Mouse (Mus musculus) hindbrain, embryonic 15.5 days (tissue): ENCODE measurements around the gene Ifnar1. TPM values are rescaled to one million over a fixed set of nuclear protein-coding genes. Genes with fewer than 3 reads are reported as not detected.

Experiments
- ATAC-seq: fragments of 200-750 bp; cut with Nextera tagmentation; 2 replicates; pipeline ENCODE4 v1.8.0; 2017; ENCODE audit warnings: low read depth, moderate number of reproducible peaks, moderate TSS enrichment; ENCODE audit not compliant: low FRiP score
- H3K27ac ChIP-seq: fragments of 300-500 bp; sonication (generic); replicated peaks from 2 replicates; pipeline ENCODE4 v1.5.1; 2015; ENCODE audit warnings: mild to moderate bottlenecking, inconsistent platforms
- H3K27me3 ChIP-seq: fragments of 300-500 bp; sonication (generic); 2 replicates; pipeline ENCODE4 v1.6.1; 2015; ENCODE audit warnings: control low read depth, inconsistent platforms
- H3K36me3 ChIP-seq: fragments of 300-500 bp; sonication (generic); 2 replicates; pipeline ENCODE4 v1.6.1; 2015; ENCODE audit warnings: control low read depth, inconsistent platforms
- H3K4me1 ChIP-seq: fragments of 300-500 bp; sonication (generic); replicated peaks from 2 replicates; pipeline ENCODE4 v1.6.1; 2015; ENCODE audit warnings: control low read depth, inconsistent platforms
- H3K4me2 ChIP-seq: fragments of 300-500 bp; sonication (generic); 2 replicates; pipeline ENCODE4 v1.6.1; 2015; ENCODE audit warnings: moderate library complexity, mild to moderate bottlenecking, inconsistent platforms
- H3K4me3 ChIP-seq: fragments of 300-500 bp; sonication (generic); 2 replicates; pipeline ENCODE4 v1.5.1; 2015; ENCODE audit warnings: mild to moderate bottlenecking, inconsistent platforms
- H3K9ac ChIP-seq: fragments of 300-500 bp; sonication (generic); 2 replicates; pipeline ENCODE4 v1.6.1; 2015; ENCODE audit warnings: inconsistent platforms
- H3K9me3 ChIP-seq: fragments of 300-500 bp; sonication (generic); 2 replicates; pipeline ENCODE4 v1.6.1; 2016; ENCODE audit warnings: control low read depth, inconsistent platforms
- WGBS: fragments of 180-500 bp; shearing (Covaris S2); methylation state at CpG from one replicate; pipeline ENCODE4 v1.1.7; 2015; 5-methylcytosine and 5-hydroxymethylcytosine counted together
- polyA plus RNA-seq: library from polyadenylated mRNA; unstranded; fragments of >200 nt; fragmentation: Nextera tagmentation; extraction: Ambion mirVana; gene quantifications from 2 replicates; pipeline ENCODE4 v1.2.1, GENCODE M21; 2015

Ifnar1 gene
- polyA plus RNA-seq, 1 experiment from 2014 or later: 48.3 TPM

DNA sequence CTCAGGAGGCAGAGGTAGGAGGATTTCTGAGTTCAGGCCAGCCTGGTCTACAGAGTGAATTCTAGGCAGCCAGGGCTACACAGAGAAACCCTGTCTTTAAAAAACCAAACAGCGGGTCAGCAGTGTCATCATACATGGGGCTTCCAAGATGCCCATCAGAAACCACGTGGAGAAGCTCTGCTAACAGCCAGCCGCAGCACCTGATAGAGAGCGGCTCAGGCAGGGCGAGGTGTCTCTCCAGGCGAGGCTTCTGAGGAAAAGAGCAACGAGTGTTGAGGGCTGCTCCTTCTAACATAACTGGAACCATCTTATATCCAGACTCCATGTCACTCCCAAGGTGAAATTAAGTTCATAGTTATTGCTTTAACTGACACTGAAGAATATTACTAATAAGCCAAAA is 36.1 kb upstream of the Ifnar1 start:
- Histone ChIP-seq H3K36me3 (no peaks in the 10 kb centered on the region), H3K4me3 (no peak overlapping the region), H3K27ac (no peak overlapping the region), H3K4me1 (no peaks in the 10 kb centered on the region), H3K9me3 (no peaks in the 10 kb centered on the region), H3K4me2 (no peak overlapping the region), H3K9ac (no peak overlapping the region), H3K27me3 (no peaks in the 10 kb centered on the region)
- WGBS: 86% methylated on average over 7 of the region's 7 CpGs
- no peak for ATAC-seq

DNA sequence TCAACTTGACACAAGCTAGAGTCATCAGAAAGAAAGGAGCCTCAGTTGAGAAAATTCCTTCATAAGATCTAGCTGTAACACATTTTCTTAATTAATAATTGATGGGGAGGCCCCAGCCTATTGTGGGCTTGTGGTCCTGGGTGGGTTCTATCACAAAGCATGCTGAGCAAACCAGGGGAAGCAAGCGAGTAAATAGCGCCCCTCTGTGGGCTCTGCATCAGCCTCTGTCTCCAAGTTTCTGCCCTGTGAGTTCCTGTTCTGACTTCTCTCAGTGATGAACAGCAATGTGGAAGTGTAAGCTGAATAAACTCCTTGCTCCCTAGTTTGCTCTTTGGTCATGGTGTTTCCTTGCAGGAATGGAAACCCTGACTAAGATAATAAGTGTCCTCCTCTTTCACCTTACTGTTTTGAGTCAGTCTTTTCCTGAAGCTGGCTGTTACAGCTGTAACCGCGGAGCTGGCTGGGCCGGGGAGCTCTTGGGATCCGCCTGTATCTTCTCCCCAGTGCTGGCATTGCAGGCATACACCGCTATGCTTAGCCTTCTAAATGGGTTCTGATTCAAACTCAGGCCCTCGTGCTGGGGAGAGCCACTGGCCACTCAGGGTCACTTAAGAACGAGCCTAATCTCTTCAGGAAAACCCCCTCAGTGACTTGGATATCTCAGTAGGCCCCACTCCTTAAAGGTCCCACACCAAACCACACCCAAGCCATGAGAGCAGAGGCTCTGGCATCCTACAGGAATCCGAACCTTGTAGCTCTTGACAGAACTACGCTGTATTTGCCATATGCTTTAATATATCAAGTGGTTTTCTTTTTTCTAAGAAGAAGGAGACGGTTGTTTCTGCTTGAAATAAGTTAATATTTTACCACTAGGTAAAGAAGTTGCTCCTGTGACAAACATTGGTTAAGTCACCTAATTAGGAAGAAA is 34.6 kb upstream of the Ifnar1 start:
- Histone ChIP-seq H3K9ac (no peak overlapping the region), H3K9me3 (no peaks in the 10 kb centered on the region), H3K4me3 (no peak overlapping the region), H3K27me3 (no peaks in the 10 kb centered on the region), H3K36me3 (no peaks in the 10 kb centered on the region), H3K4me2 (no peak overlapping the region), H3K27ac (no peak overlapping the region), H3K4me1 (no peaks in the 10 kb centered on the region)
- ATAC-seq: no peak
- 87% methylated on average over 12 of the region's 12 CpGs for WGBS

- 88% methylated on average over 2 of the region's 2 CpGs for WGBS
- H3K27ac ChIP-seq: no peak overlapping the region
Observed at GRCm38 (mm10) chr16:91451949-91452348, 33.1 kb upstream of the Ifnar1 start.

DNA sequence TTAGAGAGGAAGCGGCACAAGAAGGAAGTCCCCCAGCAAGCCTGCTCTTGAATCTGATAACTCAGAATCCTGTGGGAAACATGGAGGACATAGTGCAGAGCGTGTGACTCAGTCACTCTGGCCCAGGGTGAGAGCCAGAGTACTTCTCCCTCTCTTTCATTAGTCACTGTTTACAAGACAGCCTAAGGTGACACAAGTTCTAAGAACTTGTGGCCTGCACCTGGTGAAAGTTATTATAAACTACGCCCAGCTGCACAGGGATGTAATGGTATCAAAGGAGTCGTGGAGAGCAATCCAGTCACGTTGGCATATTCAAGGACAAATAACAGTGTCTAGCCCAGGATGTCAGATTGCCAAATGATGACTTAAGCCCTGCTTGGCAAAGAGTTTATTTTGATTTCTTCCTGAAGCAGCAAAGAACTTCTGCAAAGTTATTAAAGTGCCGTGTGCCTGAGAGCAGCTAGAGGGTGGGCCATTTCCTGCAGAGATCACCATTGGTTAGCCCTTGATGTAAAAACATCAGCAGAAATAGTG is 32.6 kb upstream of the Ifnar1 start:
- H3K4me1 ChIP-seq: no peaks in the 10 kb centered on the region
- H3K4me3 ChIP-seq: no peak overlapping the region
- H3K9me3 ChIP-seq: no peaks in the 10 kb centered on the region
- H3K27ac ChIP-seq: no peak overlapping the region
- 76% methylated on average over 6 of the region's 6 CpGs for WGBS
- H3K4me2 ChIP-seq: no peak overlapping the region
- no peaks in the 10 kb centered on the region for H3K27me3 ChIP-seq
- H3K36me3 ChIP-seq: no peaks in the 10 kb centered on the region
- no peak overlapping the region for H3K9ac ChIP-seq
- ATAC-seq: no peak

More at GRCm38 (mm10) chr16:91451949-91452348, 33.1 kb upstream of the Ifnar1 start:
- H3K4me3 ChIP-seq: no peak overlapping the region
- no peak overlapping the region for H3K9ac ChIP-seq
- ATAC-seq: no peak
- no peaks in the 10 kb centered on the region for H3K9me3 ChIP-seq
- H3K27me3 ChIP-seq: no peaks in the 10 kb centered on the region
- no peaks in the 10 kb centered on the region for H3K4me1 ChIP-seq
- H3K36me3 ChIP-seq: no peaks in the 10 kb centered on the region
- H3K4me2 ChIP-seq: no peak overlapping the region

DNA sequence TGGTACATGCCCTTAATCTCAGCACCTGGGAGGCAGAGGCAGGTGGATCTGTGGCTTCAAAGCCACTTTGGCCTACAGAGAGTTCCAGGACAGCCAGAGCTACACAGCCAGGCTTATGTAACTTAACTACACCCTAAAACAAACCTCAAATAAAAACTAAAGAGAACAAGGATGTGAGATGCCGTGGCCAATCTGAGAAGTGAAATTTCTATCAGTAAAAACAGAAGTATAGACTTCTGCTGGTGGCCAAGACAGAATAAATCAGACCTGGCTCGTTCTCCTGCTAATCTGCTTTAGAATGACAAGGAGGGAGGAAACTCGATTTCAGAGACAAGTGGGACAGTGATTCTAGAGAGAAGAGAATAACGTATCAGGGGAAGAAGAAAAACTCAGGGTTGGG is 29.2 kb upstream of the Ifnar1 start:
- no peak overlapping the region for H3K9ac ChIP-seq
- H3K9me3 ChIP-seq: no peaks in the 10 kb centered on the region
- H3K4me1 ChIP-seq: no peaks in the 10 kb centered on the region
- no peaks in the 10 kb centered on the region for H3K27me3 ChIP-seq
- no peaks in the 10 kb centered on the region for H3K36me3 ChIP-seq
- H3K27ac ChIP-seq: no peak overlapping the region
- ATAC-seq: no peak
- no peak overlapping the region for H3K4me2 ChIP-seq
- WGBS: 75% methylated on average over 4 of the region's 4 CpGs
- H3K4me3 ChIP-seq: no peak overlapping the region

DNA sequence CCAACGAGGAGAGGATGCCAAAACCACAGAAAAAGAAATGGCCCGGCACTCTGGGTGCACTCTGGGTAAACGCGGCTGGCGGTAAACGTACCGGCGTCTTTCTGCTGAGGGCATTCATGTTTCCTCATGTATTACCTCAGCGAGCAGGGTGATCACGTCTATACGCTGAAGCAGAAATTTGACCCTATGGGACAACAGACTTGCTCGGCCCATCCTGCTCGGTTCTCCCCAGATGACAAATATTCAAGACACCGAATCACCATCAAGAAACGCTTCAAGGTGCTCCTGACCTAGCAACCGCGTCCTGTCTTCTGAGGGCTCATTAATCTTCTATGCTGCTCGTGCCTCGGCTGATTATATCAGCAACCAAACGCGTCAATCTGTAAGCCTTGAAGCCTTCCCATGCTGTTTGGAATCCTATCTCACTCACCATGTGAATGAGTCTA is 26.7 kb upstream of the Ifnar1 start:
- no peaks in the 10 kb centered on the region for H3K4me1 ChIP-seq
- H3K4me2 ChIP-seq: no peak overlapping the region
- H3K4me3 ChIP-seq: no peak overlapping the region
- no peaks in the 10 kb centered on the region for H3K36me3 ChIP-seq
- 73% methylated on average over 21 of the region's 21 CpGs for WGBS
- H3K9ac ChIP-seq: no peak overlapping the region
- ATAC-seq: no peak; the same call in 1 of the 2 replicates
- no peaks in the 10 kb centered on the region for H3K9me3 ChIP-seq
- no peak overlapping the region for H3K27ac ChIP-seq
- H3K27me3 ChIP-seq: no peaks in the 10 kb centered on the region

DNA sequence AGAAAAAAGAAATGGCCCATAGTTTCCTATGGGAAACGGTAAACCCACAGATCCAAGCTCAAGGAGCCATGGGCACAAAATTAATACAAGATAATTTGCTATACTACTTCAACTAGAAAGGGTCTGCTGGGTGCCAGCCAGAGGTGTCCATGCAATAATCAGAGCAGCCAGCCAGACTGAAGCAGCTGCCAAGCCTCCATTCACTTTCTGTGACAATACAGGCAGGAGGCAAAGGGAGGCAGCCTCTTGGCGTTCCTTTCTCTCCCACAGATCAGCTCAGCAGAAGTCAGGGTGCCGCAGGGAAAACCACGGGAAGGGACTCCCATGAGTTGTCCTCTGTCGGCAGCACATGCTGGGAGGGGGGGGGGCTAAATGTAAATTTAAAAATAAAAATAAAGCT is 26.1 kb upstream of the Ifnar1 start:
- WGBS: 29% methylated on average over 5 of the region's 5 CpGs
- no peaks in the 10 kb centered on the region for H3K9me3 ChIP-seq
- H3K4me1 ChIP-seq: peaks cover 1% of the 10 kb centered on the region; the same call in 1 of the 2 replicates
- no peak overlapping the region for H3K4me2 ChIP-seq
- no peaks in the 10 kb centered on the region for H3K36me3 ChIP-seq
- H3K9ac ChIP-seq: no peak overlapping the region
- no peak for ATAC-seq
- no peaks in the 10 kb centered on the region for H3K27me3 ChIP-seq
- H3K27ac ChIP-seq: 0 out of 2 replicates have a peak overlapping the region, but pooled peaks have one; percentile 7
- H3K4me3 ChIP-seq: no peak overlapping the region

DNA sequence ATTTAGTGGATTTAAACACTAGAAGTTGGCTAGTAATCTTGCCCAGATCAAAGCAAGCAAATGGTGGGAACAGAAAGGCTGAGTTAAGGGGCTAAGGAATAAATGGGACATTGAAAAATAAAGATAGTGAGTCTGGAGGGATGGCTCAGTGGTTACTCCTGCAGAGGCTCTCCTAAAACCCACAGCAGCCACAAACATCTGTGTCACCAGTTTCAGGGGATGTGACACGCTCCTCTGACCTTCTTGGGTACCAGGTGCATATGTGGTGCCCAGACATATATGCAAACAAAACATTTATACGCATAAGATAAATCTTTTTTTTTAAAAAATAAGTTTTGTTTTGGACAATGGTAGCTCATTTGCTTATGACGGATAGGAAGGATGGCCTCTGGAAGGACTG is 25.6 kb upstream of the Ifnar1 start:
- H3K27ac ChIP-seq: 0 out of 2 replicates have a peak overlapping the region, but pooled peaks have one; percentile 7
- H3K4me2 ChIP-seq: no peak overlapping the region
- ATAC-seq: no peak
- no peak overlapping the region for H3K4me3 ChIP-seq
- H3K36me3 ChIP-seq: no peaks in the 10 kb centered on the region
- no peaks in the 10 kb centered on the region for H3K27me3 ChIP-seq
- WGBS: 88% methylated on average over 3 of the region's 3 CpGs
- no peaks in the 10 kb centered on the region for H3K9me3 ChIP-seq
- H3K9ac ChIP-seq: no peak overlapping the region
- peaks cover 5% of the 10 kb centered on the region; the same call in 1 of the 2 replicates for H3K4me1 ChIP-seq

GRCm38 (mm10) chr16:91459841-91460370 is 25.1 kb upstream of the Ifnar1 start:
- peaks cover 5% of the 10 kb centered on the region; the same call in 1 of the 2 replicates for H3K4me1 ChIP-seq
- no peaks in the 10 kb centered on the region for H3K9me3 ChIP-seq
- no peak overlapping the region for H3K4me3 ChIP-seq
- no peaks in the 10 kb centered on the region for H3K36me3 ChIP-seq
- no peak for ATAC-seq
- no peak overlapping the region for H3K9ac ChIP-seq
- H3K4me2 ChIP-seq: no peak overlapping the region
- WGBS: 78% methylated on average over 11 of the region's 11 CpGs
- no peaks in the 10 kb centered on the region for H3K27me3 ChIP-seq
- no peak overlapping the region for H3K27ac ChIP-seq

DNA sequence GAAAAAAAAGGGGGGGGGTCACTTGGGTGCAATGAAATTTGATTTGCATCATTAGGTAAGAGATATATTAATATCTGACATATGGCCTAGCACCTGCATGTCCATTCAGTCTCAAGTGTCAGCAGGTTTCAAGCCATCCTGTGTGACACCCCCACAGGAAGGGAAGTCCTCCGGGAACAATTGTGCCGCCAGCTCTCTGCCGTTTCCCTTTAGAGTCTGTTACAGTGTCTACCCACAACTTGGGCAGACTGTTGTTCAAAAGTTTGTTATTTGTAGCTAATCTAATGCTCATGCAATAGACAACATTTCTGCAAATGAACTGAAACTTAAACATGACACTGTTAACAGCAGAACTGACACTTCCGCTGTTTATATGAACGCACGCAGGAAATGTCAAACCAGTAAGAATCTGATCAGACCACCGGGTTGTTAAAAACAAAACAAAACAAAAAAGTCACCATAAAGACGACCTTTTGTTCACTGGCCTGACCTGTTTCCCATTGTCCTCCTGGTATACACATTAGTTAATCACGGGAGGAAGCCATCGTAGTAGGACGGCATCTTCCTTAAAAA is 23.9 kb upstream of the Ifnar1 start:
- ATAC-seq: no peak
- Histone ChIP-seq H3K4me1 (peaks cover 15% of the 10 kb centered on the region), H3K4me3 (no peak overlapping the region), H3K36me3 (no peaks in the 10 kb centered on the region), H3K27me3 (no peaks in the 10 kb centered on the region), H3K27ac (no peak overlapping the region), H3K9ac (no peak overlapping the region), H3K4me2 (no peak overlapping the region), H3K9me3 (no peaks in the 10 kb centered on the region)
- 63% methylated on average over 11 of the region's 11 CpGs for WGBS

DNA sequence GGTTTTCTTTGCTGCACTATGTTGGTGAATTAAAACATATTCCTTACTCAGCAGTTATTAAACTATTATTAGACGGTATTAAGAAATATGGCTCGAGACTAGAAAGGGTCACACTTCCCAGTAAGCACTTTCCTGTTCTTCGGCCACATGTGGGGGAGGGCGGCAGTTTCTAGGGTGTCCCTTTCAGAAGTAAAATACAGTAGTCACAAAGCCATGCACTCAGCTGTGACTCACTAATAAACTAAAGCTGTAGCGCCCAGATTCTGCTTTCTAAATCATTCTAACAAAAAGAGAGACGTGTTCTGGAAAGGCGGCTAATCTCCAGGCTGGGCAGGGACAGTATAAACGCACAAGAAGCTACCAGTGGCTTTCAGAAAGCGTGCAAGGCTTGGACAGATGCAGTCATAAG is 23.3 kb upstream of the Ifnar1 start:
- ATAC-seq: no peak
- Histone ChIP-seq H3K9ac (no peak overlapping the region), H3K36me3 (no peaks in the 10 kb centered on the region), H3K4me3 (no peak overlapping the region), H3K9me3 (no peaks in the 10 kb centered on the region), H3K27ac (no peak overlapping the region), H3K4me2 (no peak overlapping the region), H3K27me3 (no peaks in the 10 kb centered on the region), H3K4me1 (peaks cover 21% of the 10 kb centered on the region)
- WGBS: 65% methylated on average over 9 of the region's 9 CpGs

DNA sequence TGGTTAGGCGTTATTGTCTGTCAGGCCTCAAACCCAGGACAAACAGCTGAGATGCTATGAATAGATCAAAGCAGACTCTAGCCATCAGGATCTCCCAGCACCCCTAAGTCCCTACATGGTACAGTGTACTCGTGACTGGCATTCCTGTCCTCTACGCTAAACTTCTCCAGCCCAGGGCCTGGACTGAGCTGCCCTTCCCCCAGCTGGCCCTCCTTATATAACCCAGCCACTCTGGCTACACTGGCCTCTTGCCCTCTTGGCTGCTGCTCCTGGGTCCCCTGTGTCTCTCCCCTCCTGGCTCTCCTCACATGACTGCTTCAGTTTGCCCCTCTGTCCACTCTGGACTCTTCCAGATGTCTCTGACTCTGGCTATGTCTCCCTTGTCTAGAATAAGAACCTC is 22.4 kb upstream of the Ifnar1 start:
- no peaks in the 10 kb centered on the region for H3K36me3 ChIP-seq
- no peaks in the 10 kb centered on the region for H3K9me3 ChIP-seq
- WGBS: 79% methylated on average over 3 of the region's 3 CpGs
- no peak overlapping the region for H3K4me2 ChIP-seq
- H3K4me1 ChIP-seq: peaks cover 23% of the 10 kb centered on the region
- no peak for ATAC-seq
- H3K27me3 ChIP-seq: no peaks in the 10 kb centered on the region
- no peak overlapping the region for H3K4me3 ChIP-seq
- H3K9ac ChIP-seq: no peak overlapping the region
- no peak overlapping the region for H3K27ac ChIP-seq
